Mouse (Mus musculus) intestine, embryonic 14.5 days (tissue): ENCODE measurements at regions not wholly inside any gene's neighbourhood (a gene's known extent, or its start where the extent isn't known, plus 50 kb on each side); places are given as distances from the start of the nearest gene placed in this dataset.

ENCODE experiments used
- ATAC-seq: fragments of 200-750 bp; cut with Nextera tagmentation; replicated peaks from 2 replicates; pipeline ENCODE4 v1.8.0; 2017; ENCODE audit warnings: low read depth, moderate number of reproducible peaks, moderate TSS enrichment, moderate library complexity; ENCODE audit not compliant: low FRiP score, low TSS enrichment
- DNase-seq: peaks from one replicate; pipeline ENCODE4 v3.0.0-alpha.2; 2018; ENCODE audit warnings: low spot score
- H3K27ac ChIP-seq: fragments of 300-500 bp; sonication (generic); 2 replicates; pipeline ENCODE4 v1.5.1; 2014; ENCODE audit warnings: low read depth, mild to moderate bottlenecking, control low read depth
- H3K27me3 ChIP-seq: fragments of 300-500 bp; sonication (generic); replicated peaks from 2 replicates; pipeline ENCODE4 v1.6.1; 2014; ENCODE audit warnings: low read length, control low read depth; ENCODE audit not compliant: control insufficient read depth, insufficient read depth
- H3K36me3 ChIP-seq: fragments of 300-500 bp; sonication (generic); 2 replicates; pipeline ENCODE4 v1.6.1; 2014; ENCODE audit warnings: low read length, control low read depth; ENCODE audit not compliant: control insufficient read depth, insufficient read depth
- H3K4me1 ChIP-seq: fragments of 300-500 bp; sonication (generic); replicated peaks from 2 replicates; pipeline ENCODE4 v1.6.1; 2014; ENCODE audit warnings: low read length, control low read depth, mixed read lengths; ENCODE audit not compliant: control insufficient read depth, insufficient read depth
- H3K4me2 ChIP-seq: fragments of 300-500 bp; sonication (generic); 2 replicates; pipeline ENCODE4 v1.6.1; 2014; ENCODE audit warnings: low read length
- H3K4me3 ChIP-seq: fragments of 300-500 bp; sonication (generic); 2 replicates; pipeline ENCODE4 v1.5.1; 2014; ENCODE audit warnings: low read depth, low read length, control low read depth, mixed read lengths
- H3K9ac ChIP-seq: fragments of 300-500 bp; sonication (generic); 2 replicates; pipeline ENCODE4 v1.6.1; 2014; ENCODE audit warnings: mild to moderate bottlenecking, low read length
- H3K9me3 ChIP-seq: fragments of 300-500 bp; sonication (generic); 2 replicates; pipeline ENCODE4 v1.6.1; 2016; ENCODE audit warnings: low read length, control low read depth; ENCODE audit not compliant: control insufficient read depth
- WGBS: fragments of 180-500 bp; shearing (Covaris S2); extraction: QIAGEN DNeasy Blood & Tissue Kit; methylation state at CpG from one replicate; pipeline ENCODE4 v1.1.7; 2014; 5-methylcytosine and 5-hydroxymethylcytosine counted together

GRCm38 (mm10) chr14:46275455-46275854 lies 103.8 kb upstream of the Gm15217 start:
- no peaks in the 10 kb centered on the region for H3K4me1 ChIP-seq
- 89% methylated on average over 10 of the region's 10 CpGs for WGBS
- H3K4me2 ChIP-seq: no peak overlapping the region
- H3K36me3 ChIP-seq: no peaks in the 10 kb centered on the region
- no peak overlapping the region for H3K9ac ChIP-seq
- ATAC-seq: no peak
- H3K27me3 ChIP-seq: no peaks in the 10 kb centered on the region
- H3K9me3 ChIP-seq: no peaks in the 10 kb centered on the region
- H3K4me3 ChIP-seq: no peak overlapping the region
- no peak overlapping the region for H3K27ac ChIP-seq
- no peak for DNase-seq

- no peaks in the 10 kb centered on the region for H3K36me3 ChIP-seq
- no peak overlapping the region for H3K4me2 ChIP-seq
- H3K9ac ChIP-seq: no peak overlapping the region
- DNase-seq (no peak), ATAC-seq (no peak)
- no peak overlapping the region for H3K27ac ChIP-seq
- WGBS: 78% methylated on average over 6 of the region's 6 CpGs
- H3K4me1 ChIP-seq: no peaks in the 10 kb centered on the region
- no peaks in the 10 kb centered on the region for H3K27me3 ChIP-seq
- no peak overlapping the region for H3K4me3 ChIP-seq
- no peaks in the 10 kb centered on the region for H3K9me3 ChIP-seq
Observed at GRCm38 (mm10) chr14:46276926-46277831, 102.0 kb upstream of the Gm15217 start.

GRCm38 (mm10) chr14:46277832-46278611 lies 101.2 kb upstream of the Gm15217 start:
- H3K4me2 ChIP-seq: no peak overlapping the region
- DNase-seq (no peak), ATAC-seq (no peak)
- no peak overlapping the region for H3K9ac ChIP-seq
- H3K27ac ChIP-seq: no peak overlapping the region
- H3K4me1 ChIP-seq: no peaks in the 10 kb centered on the region
- H3K9me3 ChIP-seq: 0 out of 2 replicates have a peak, but pooled peaks cover 2% of the 10 kb centered on the region
- H3K27me3 ChIP-seq: no peaks in the 10 kb centered on the region
- WGBS: 86% methylated on average over 9 of the region's 9 CpGs
- H3K36me3 ChIP-seq: no peaks in the 10 kb centered on the region
- no peak overlapping the region for H3K4me3 ChIP-seq

- Histone ChIP-seq H3K27me3 (no peaks in the 10 kb centered on the region), H3K36me3 (no peaks in the 10 kb centered on the region), H3K9ac (no peak overlapping the region), H3K4me3 (no peak overlapping the region), H3K9me3 (0 out of 2 replicates have a peak, but pooled peaks cover 2% of the 10 kb centered on the region), H3K4me1 (peaks cover 11% of the 10 kb centered on the region), H3K4me2 (no peak overlapping the region), H3K27ac (peak overlapping the region; percentile 17)
- DNase-seq (no peak), ATAC-seq (no peak)
- WGBS: 49% methylated on average over 2 of the region's 2 CpGs
Observed at GRCm38 (mm10) chr14:46292398-46292797, 86.8 kb upstream of the Gm15217 start.

- no peak for ATAC-seq
- H3K9me3 ChIP-seq: 0 out of 2 replicates have a peak, but pooled peaks cover 2% of the 10 kb centered on the region
- H3K36me3 ChIP-seq: no peaks in the 10 kb centered on the region
- H3K4me2 ChIP-seq: no peak overlapping the region
- no peak for DNase-seq
- H3K4me1 ChIP-seq: peaks cover 11% of the 10 kb centered on the region
- H3K27me3 ChIP-seq: no peaks in the 10 kb centered on the region
- no peak overlapping the region for H3K27ac ChIP-seq
- no peak overlapping the region for H3K9ac ChIP-seq
- no peak overlapping the region for H3K4me3 ChIP-seq
Observed at GRCm38 (mm10) chr14:46296275-46296674, 82.9 kb upstream of the Gm15217 start.

GRCm38 (mm10) chr14:46300546-46300945 lies 78.7 kb upstream of the Gm15217 start:
- no peaks in the 10 kb centered on the region for H3K36me3 ChIP-seq
- no peak overlapping the region for H3K9ac ChIP-seq
- no peak overlapping the region for H3K4me2 ChIP-seq
- ATAC-seq: no peak
- no peak overlapping the region for H3K27ac ChIP-seq
- H3K9me3 ChIP-seq: no peaks in the 10 kb centered on the region
- no peak overlapping the region for H3K4me3 ChIP-seq
- 22% methylated on average over 1 of the region's 1 CpGs for WGBS
- H3K27me3 ChIP-seq: no peaks in the 10 kb centered on the region
- no peak for DNase-seq
- peaks cover 3% of the 10 kb centered on the region; the same call in 1 of the 2 replicates for H3K4me1 ChIP-seq

GRCm38 (mm10) chr14:46302601-46303000 lies 76.6 kb upstream of the Gm15217 start:
- no peak overlapping the region for H3K4me3 ChIP-seq
- H3K9ac ChIP-seq: no peak overlapping the region
- no peaks in the 10 kb centered on the region for H3K9me3 ChIP-seq
- H3K4me1 ChIP-seq: peaks cover 17% of the 10 kb centered on the region
- H3K36me3 ChIP-seq: no peaks in the 10 kb centered on the region
- H3K27me3 ChIP-seq: no peaks in the 10 kb centered on the region
- DNase-seq: no peak
- H3K27ac ChIP-seq: no peak overlapping the region
- ATAC-seq: no peak
- H3K4me2 ChIP-seq: no peak overlapping the region
- 96% methylated on average over 2 of the region's 2 CpGs for WGBS

- Histone ChIP-seq H3K4me2 (no peak overlapping the region), H3K4me1 (peaks cover 24% of the 10 kb centered on the region), H3K4me3 (no peak overlapping the region), H3K9ac (no peak overlapping the region), H3K27me3 (no peaks in the 10 kb centered on the region), H3K27ac (no peak overlapping the region), H3K9me3 (no peaks in the 10 kb centered on the region), H3K36me3 (no peaks in the 10 kb centered on the region)
- 67% methylated on average over 4 of the region's 4 CpGs for WGBS
- DNase-seq (no peak), ATAC-seq (no peak)
Observed at GRCm38 (mm10) chr14:46305267-46305666, 73.9 kb upstream of the Gm15217 start.
